Mouse (Mus musculus) forebrain, postnatal 0 days (tissue): Measurements from ENCODE around the gene Tmem9b. TPM values are rescaled to one million over a fixed set of nuclear protein-coding genes. Genes with fewer than 3 reads are reported as not detected.

ENCODE experiments used
- ATAC-seq: fragments of 200-750 bp; cut with Nextera tagmentation; 2 replicates; pipeline ENCODE4 v1.8.0; 2017; ENCODE audit warnings: mild to moderate bottlenecking, moderate library complexity
- DNase-seq: peaks from one replicate; pipeline ENCODE4 v3.0.0-alpha.2; 2015
- H3K27ac ChIP-seq: fragments of 300-500 bp; sonication (generic); 2 replicates; pipeline ENCODE4 v1.5.1; 2014; ENCODE audit warnings: low read depth, mild to moderate bottlenecking, antibody characterized with exemption, low read length, moderate library complexity, mixed read lengths
- H3K27me3 ChIP-seq: fragments of 300-500 bp; sonication (generic); 2 replicates; pipeline ENCODE4 v1.6.1; 2014; ENCODE audit warnings: mild to moderate bottlenecking, low read length, mixed read lengths; ENCODE audit not compliant: insufficient read depth
- H3K36me3 ChIP-seq: fragments of 300-500 bp; sonication (generic); 2 replicates; pipeline ENCODE4 v1.6.1; 2014; ENCODE audit warnings: mild to moderate bottlenecking, moderate library complexity; ENCODE audit not compliant: insufficient read depth
- H3K4me1 ChIP-seq: fragments of 300-500 bp; sonication (generic); 2 replicates; pipeline ENCODE4 v1.6.1; 2014; ENCODE audit warnings: antibody characterized with exemption; ENCODE audit not compliant: insufficient read depth
- H3K4me2 ChIP-seq: fragments of 300-500 bp; sonication (generic); 2 replicates; pipeline ENCODE4 v1.6.1; 2014; ENCODE audit warnings: low read depth, mild to moderate bottlenecking, moderate library complexity
- H3K4me3 ChIP-seq: fragments of 300-500 bp; sonication (generic); 2 replicates; pipeline ENCODE4 v1.5.1; 2014; ENCODE audit warnings: low read depth, low read length, mixed read lengths
- H3K9ac ChIP-seq: fragments of 300-500 bp; sonication (generic); 2 replicates; pipeline ENCODE4 v1.6.1; 2014; ENCODE audit warnings: mild to moderate bottlenecking
- H3K9me3 ChIP-seq: fragments of 300-500 bp; sonication (generic); 2 replicates; pipeline ENCODE4 v1.6.1; 2016; ENCODE audit warnings: low read length
- CTCF ChIP-seq: sonication (generic); IDR thresholded peaks from 2 replicates; pipeline ENCODE4 v1.5.1; 2016; ENCODE audit warnings: antibody characterized with exemption, control low read depth, low read depth
- WGBS: fragments of 180-500 bp; shearing (Covaris S2); extraction: QIAGEN DNeasy Blood & Tissue Kit; methylation state at CpG from one replicate; pipeline ENCODE4 v1.1.7; 2014; 5-methylcytosine and 5-hydroxymethylcytosine counted together
- polyA plus RNA-seq: library from polyadenylated mRNA; unstranded; fragments of >200 nt; fragmentation: Nextera tagmentation; extraction: Ambion mirVana; gene quantifications from 2 replicates; pipeline ENCODE4 v1.2.1, GENCODE M21; 2015
- total RNA-seq: library from RNA; depleted of rRNA; stranded (reverse); fragments of >200 nt; gene quantifications from 2 replicates; pipeline ENCODE4 v1.2.3, GENCODE M21; 2014

Tmem9b gene
- total and polyA plus RNA-seq, 2 experiments from 2014 or later: 139 to 157 TPM

DNA sequence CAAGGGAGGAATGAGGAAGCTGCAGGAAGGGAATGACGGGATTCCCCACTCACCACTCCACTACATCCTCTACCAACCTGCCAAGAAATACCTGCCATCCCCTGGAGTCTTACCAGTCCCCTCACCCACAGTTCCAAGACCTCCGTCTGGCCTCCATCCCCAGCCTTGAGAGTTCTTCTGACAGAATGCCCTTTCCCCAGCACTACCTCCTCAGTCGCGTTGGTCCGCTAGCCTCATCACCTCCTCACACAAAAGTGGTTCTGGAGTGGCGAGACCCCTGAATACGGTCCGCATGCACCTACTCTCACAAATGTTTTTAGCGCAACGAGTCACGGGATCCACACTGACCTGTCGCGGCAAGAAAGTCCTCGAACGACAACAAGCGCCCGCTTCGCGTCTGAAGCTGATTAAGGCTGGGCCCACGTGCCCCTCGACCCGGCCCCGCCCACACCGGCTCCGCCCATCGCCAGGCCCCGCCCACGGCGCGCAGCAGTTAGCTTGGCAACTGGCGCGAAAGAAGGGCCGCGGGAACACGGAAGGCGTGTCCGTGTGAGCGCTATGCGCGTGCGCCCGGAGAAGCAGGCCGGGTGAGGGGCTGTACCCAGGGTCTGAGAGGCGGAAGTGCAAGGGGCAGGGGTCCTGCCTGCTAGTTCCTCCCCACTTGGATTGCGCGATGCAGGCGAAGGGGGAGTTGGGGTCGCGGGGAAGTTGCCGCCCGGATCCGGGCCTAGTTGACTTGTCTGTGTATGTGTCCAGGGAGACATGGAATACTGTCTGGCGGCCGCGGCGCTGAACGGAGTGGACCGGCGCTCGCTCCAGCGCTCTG is 49.3 kb downstream of the Tmem9b start, which contains the start of the genes St5 and Akip1:
St5 (minus strand) TSS at position 416 of the 826 bp plus-strand sequence.
Akip1 (plus strand) TSS at position 501 of the 826 bp plus-strand sequence.
- Histone ChIP-seq H3K27me3 (no peaks in the 10 kb centered on the region), H3K9ac (peak within 1 kb of the TSS; percentile 65), H3K9me3 (no peaks in the 10 kb centered on the region), H3K4me3 (peak within 1 kb of the TSS; percentile 73), H3K27ac (no peak within 1 kb of the TSS; the same call in 1 of the 2 replicates), H3K4me1 (no peaks in the 10 kb centered on the region), H3K36me3 (no peaks in the 10 kb centered on the region), H3K4me2 (peak within 1 kb of the TSS; percentile 71)
- TF ChIP-seq CTCF: no peak
- ATAC-seq: peak; percentile 95
- WGBS: 1% methylated on average over 61 of the region's 61 CpGs
- peak; percentile 93 for DNase-seq

DNA sequence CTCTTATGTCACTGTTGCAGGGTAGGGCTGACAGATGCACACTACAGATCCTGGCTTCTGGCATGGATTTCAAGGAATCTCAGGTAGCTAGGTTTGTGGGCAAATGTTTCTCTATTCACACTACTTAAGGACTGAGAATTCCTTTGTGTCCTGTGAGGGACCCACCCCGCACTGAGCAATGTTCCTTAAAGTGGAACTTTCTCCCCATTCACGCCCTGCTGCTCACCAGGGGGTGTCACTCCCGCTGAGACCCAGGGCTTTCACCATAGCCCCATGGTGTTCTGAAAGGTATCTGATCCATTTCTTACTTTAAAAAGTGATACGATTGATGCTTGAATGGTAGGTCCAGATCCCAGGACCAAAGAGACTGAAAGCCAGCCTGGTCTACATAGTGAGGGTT is 50.0 kb downstream of the Tmem9b start:
- WGBS: 35% methylated on average over 4 of the region's 4 CpGs

DNA sequence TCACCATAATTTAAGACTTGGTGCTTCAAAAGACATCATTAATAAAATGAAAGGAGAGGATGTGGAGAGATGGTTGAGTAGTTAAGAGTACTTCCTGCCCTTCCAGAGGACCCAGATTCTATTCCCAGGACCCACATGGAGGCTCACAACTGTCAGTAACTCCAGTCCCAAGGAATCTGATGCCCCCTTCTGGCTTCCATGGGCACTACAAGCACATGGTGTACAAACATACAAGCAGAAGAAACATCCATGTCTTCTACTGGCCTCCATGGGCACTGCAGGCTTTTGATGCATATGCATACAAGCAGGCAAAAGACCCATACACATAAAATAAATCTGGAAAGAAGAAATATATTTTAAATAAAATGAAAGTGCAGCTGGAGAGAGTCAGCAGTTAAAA is 52.5 kb downstream of the Tmem9b start:
- H3K4me2 ChIP-seq: no peak overlapping the region
- no peak overlapping the region for H3K9ac ChIP-seq
- DNase-seq (no peak), ATAC-seq (no peak)
- no peaks in the 10 kb centered on the region for H3K36me3 ChIP-seq
- no peaks in the 10 kb centered on the region for H3K9me3 ChIP-seq
- no peaks in the 10 kb centered on the region for H3K27me3 ChIP-seq
- H3K4me3 ChIP-seq: no peak overlapping the region
- TF ChIP-seq CTCF: peak; percentile 32; the same call in 1 of the 2 replicates
- H3K4me1 ChIP-seq: no peaks in the 10 kb centered on the region
- no peak overlapping the region for H3K27ac ChIP-seq

More for the DNA sequence above, 50.0 kb downstream of the Tmem9b start:
- ATAC-seq (no peak), DNase-seq (no peak)
- Histone ChIP-seq H3K36me3 (no peaks in the 10 kb centered on the region), H3K9me3 (no peaks in the 10 kb centered on the region), H3K4me3 (peak overlapping the region; percentile 73; the same call in 1 of the 2 replicates), H3K27ac (no peak overlapping the region), H3K4me1 (no peaks in the 10 kb centered on the region), H3K9ac (no peak overlapping the region), H3K4me2 (peak overlapping the region; percentile 71), H3K27me3 (no peaks in the 10 kb centered on the region)
- TF ChIP-seq CTCF: no peak

DNA sequence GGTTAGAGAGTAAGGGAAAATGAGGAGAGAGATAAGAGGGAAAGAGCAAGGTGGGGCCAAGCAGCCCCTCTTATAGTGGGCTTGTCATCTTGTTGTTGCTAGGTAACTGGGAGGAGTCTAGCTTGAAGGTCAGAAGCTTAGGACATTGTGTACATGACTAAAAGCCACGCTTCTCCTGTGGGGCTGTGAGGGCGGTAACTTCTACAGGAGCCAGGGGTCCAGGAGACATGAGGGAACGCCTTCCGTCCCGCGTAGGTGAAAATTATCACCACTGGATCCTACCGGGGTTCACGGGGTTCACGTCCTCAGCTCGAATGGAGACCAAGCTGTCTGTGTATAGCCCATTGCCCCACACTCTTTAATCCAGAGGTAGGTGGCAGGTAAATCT is 57.3 kb downstream of the Tmem9b start:
- Histone ChIP-seq H3K4me1 (no peaks in the 10 kb centered on the region), H3K27me3 (no peaks in the 10 kb centered on the region), H3K27ac (no peak overlapping the region), H3K9ac (no peak overlapping the region), H3K36me3 (no peaks in the 10 kb centered on the region), H3K4me2 (no peak overlapping the region), H3K4me3 (no peak overlapping the region), H3K9me3 (no peaks in the 10 kb centered on the region)
- ATAC-seq (no peak), DNase-seq (no peak)
- TF ChIP-seq CTCF: no peak
- WGBS: 92% methylated on average over 10 of the region's 10 CpGs

DNA sequence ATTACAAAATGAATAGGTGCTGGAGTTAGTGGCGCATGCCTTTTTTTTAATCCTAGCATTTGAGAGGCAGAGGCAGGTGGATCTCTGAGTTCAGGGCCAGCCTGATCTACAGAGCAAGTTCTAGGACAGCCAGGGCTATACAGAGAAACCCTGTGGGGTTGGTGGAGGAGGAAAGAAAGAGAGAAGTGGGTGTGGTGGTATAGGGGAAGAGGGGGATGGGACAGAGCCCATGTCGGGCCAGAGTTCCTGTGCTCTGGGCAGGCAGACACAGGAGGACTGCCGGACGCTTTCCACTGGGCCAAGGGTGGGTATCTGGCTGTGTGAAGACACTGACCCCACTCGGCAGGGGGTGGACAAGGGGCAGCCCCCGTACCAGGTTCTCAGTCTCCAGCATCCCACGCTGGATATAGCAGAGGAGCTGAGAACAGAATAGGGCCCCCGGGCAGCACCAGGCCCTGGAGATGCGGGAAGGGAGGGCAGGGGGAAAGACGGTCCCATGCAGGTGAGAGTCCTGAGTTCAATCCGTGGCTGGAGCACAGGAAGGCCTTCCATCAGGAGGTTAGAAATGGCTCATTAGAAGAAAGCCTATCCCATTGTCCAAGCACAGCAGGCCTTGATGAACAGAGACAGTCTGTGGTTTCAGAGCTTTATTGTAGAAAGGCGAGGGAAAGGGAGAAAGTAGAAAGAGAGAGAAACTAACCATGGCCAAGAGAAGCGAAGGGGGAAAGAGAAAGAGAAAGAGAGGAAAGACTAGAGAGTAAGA is 57.9 kb downstream of the Tmem9b start:
- no peak for DNase-seq
- ATAC-seq: no peak
- H3K4me3 ChIP-seq: no peak overlapping the region
- H3K9ac ChIP-seq: no peak overlapping the region
- no peak for TF ChIP-seq CTCF
- H3K4me1 ChIP-seq: no peaks in the 10 kb centered on the region
- H3K27me3 ChIP-seq: no peaks in the 10 kb centered on the region
- H3K4me2 ChIP-seq: no peak overlapping the region
- no peak overlapping the region for H3K27ac ChIP-seq
- H3K36me3 ChIP-seq: no peaks in the 10 kb centered on the region
- H3K9me3 ChIP-seq: no peaks in the 10 kb centered on the region
- 80% methylated on average over 13 of the region's 13 CpGs for WGBS

DNA sequence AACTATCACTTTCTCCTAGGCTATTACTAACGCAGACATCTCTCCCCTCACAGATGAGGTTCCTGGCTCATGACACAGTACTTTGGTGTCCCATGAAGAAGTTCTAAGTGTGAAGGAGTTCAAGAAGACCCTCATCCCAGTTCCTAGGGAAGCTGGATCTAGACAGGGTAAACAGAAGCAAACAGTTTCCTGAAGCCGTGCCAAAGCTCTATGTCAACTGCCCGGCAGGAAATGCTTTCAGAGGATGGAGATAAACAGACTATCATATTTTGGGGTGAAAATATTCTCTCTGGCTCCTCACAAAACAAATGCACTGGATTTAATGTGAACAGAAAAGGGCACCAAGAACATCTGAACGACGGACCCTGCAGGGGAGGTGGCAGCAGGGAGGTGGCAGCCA is 61.7 kb downstream of the Tmem9b start:
- H3K9me3 ChIP-seq: no peaks in the 10 kb centered on the region
- no peak for ATAC-seq
- H3K36me3 ChIP-seq: no peaks in the 10 kb centered on the region
- no peak overlapping the region for H3K27ac ChIP-seq
- H3K4me1 ChIP-seq: no peaks in the 10 kb centered on the region
- H3K27me3 ChIP-seq: no peaks in the 10 kb centered on the region
- H3K4me2 ChIP-seq: no peak overlapping the region
- TF ChIP-seq CTCF: no peak
- DNase-seq: no peak
- whole genome bisulfite sequencing: 82% methylated on average over 5 of the region's 5 CpGs
- H3K4me3 ChIP-seq: no peak overlapping the region
- H3K9ac ChIP-seq: no peak overlapping the region

DNA sequence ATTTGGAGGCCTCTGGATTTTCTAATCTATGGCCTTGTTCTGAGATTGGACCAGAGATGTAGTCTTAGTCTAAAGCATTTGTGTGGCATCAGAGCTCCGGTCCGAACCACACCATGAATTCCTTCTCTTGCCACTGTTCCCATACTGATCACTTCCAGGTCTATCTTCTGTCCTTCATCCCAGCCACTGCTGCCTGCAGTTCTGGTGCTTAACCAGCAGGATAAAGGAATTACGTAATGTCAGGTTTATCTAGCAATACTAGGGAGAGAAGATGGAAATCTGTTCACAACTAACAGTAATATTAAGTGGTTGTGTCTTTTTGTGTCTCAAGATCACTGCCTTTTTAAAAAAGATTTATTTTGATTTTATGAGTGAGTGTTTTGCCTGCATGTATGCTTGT is 62.6 kb downstream of the Tmem9b start:
- H3K4me1 ChIP-seq: no peaks in the 10 kb centered on the region
- H3K27ac ChIP-seq: no peak overlapping the region
- H3K27me3 ChIP-seq: no peaks in the 10 kb centered on the region
- H3K9ac ChIP-seq: no peak overlapping the region
- peak; percentile 43 for TF ChIP-seq CTCF
- 94% methylated on average over 3 of the region's 3 CpGs for WGBS
- DNase-seq (no peak), ATAC-seq (no peak)
- H3K4me3 ChIP-seq: no peak overlapping the region
- H3K4me2 ChIP-seq: no peak overlapping the region
- H3K9me3 ChIP-seq: no peaks in the 10 kb centered on the region
- no peaks in the 10 kb centered on the region for H3K36me3 ChIP-seq
